Mouse (Mus musculus) gastrocnemius, postnatal 14 days (tissue): ENCODE results near the gene 4930404N11Rik. TPM values are rescaled to one million over a fixed set of nuclear protein-coding genes. Genes with fewer than 3 reads are reported as not detected.

Experiments
- DNase-seq: peaks from one replicate; pipeline ENCODE4 v3.0.0; 2021; ENCODE audit warnings: mixed read lengths
- intact Hi-C: fragments of 180-260 bp; cut with DNase I; formaldehyde crosslinking; loops from one replicate; pipeline ENCODE4 v1.15.1; 2025; ENCODE audit warnings: low total_unique reads
- total RNA-seq, 2 experiments: library from RNA; stranded (reverse); gene quantifications; 2 replicates each; pipeline ENCODE4 v1.2.3; 2021

The 4930404N11Rik gene
- total RNA-seq, 2 experiments from 2014 or later = 0.37 to 0.42 TPM

DNA sequence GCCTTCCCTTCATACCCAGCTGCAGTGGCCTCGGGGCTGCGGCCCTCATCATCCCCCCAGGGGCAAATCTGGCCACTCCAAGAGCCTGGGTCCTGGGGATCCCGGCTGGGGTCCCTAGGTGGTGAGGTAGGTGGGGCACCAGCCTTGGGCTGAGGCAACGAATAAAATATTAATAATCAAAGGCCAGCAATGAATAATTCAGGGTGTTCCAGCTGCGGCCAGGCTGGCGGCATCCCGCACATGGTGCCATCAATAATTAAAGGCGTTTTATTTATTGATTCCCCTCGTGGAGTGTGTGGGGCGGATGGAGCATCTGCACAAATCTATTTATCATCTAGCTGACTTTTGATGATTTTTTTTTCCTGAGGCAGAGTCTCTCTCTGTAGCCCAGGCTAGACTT, 37.9 kb upstream of the 4930404N11Rik start:
- intact Hi-C loops = no loop called here

DNA sequence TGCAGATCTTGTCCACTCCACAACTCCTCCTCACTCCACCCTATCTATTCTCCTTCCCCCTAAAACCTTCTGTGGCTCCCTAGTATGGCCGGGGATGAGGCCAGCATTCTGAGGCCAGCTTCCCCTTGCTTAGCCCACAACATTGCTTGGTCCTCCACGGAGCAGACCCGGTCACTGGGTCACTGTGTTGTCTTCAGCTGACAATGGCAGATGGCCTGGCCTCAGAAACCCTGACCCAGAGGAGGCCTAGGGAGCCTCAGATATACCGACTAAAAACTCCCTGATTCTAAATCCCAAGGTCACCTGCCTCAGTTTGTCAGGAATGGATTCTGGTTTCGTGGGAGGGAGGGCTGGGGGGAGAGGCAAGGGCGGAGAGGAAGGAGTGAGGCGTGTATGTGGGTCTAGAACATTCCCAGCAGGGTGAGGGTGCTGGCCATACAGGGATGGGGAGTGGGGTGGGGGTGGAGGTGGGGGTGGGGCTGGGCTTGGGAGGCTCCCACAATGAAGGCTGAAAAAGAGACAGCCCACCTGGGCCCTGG, 36.7 kb upstream of the 4930404N11Rik start:
- intact Hi-C loops = no loop called here
- peak; percentile 19 for DNase-seq

More for the DNA sequence above, 37.9 kb upstream of the 4930404N11Rik start:
- DNase-seq = no peak

DNA sequence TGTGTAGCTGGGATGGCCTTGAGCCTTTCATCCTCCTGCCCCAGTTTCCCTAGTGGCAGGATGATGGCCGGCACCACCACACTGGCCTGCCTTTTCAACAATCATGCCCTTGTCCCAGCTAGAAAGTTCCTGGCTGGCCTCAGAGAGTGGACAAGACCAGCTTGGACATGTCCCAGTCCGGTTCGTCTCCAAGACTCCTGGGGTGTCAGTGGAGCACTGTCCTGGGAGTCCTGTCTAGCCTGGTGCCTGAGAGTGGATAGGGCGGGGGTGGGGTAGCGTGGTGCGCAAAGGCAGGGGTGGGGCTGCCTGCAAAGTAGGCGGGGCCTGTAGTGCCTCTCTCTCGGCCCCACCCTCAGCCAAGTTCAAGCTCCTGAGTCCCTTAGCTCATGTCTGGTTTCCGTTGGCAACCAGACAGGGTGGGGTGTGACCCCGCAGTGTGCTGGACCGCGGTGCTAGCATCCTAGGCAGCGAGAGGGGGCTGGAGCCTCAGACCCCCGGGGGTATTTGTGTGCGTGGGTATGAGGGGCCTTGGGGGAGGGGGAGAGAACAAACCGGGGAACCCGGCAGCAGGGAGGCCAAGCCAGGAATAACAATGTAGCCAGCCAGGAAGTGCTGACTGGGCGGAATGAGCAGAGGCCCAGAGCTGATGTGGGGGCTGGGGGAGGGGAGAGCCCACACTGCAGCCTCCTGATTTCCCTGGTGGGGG, 36.1 kb upstream of the 4930404N11Rik start:
- DNase-seq = peak; percentile 84
- intact Hi-C loops = no loop called here

DNA sequence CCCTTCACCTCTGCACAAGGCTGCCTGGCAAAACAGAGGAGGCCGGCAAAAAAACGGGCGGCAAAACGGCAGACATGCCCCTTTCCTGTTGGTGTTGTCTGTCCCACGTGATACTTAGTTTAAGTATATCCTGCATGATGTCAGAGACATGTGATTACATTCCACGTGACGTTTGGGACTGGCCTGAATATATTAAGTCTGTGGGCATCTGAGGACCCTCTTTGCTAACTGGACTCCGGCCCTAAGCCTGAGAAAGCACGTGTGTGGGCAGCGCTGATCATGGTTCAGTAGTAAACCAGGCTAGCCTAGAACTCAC, 35.5 kb upstream of the 4930404N11Rik start:
- intact Hi-C loops = no loop called here

DNA sequence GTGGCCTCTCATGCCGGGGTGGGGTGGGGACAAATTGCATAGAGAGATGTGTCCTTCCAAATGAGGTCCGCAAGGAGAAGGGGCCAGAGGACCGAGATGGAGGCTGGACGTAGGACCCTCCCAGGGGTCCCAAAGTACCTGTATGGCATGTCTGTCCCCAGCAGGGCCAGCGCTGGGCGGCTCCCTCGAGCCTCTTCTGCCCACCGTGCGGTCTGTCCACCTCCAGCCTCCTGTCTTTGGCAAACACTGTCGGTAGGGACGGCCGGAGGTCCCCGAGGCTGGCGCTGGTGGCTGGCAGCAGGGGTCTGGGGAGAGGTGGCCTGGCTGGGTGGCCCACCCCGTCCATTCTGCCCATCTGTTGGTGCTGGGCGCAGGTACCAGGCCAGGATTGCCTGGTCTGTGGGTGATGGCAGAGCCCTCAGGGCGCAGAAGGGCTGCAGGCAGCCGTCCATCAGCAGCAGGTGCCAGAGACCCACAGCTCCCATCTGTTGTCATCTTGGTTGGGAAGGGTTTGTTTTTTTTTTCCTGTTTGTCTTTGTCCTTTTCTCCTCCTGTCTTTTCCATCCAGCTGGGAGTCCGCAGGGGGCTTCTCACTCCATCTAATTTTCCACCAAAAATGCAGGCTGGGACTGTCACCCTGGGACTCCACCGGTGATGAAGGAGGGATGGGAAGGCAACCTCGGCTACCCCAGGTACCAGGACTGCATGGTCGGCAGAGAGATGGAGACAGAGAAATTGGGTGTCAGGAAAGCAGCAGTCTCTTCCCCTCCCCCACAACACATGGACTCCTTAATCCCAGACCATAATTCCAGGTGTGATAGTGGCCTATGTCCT, 35.0 kb upstream of the 4930404N11Rik start:
- DNase-seq = no peak
- intact Hi-C loops = no loop called here

More for the DNA sequence above, 35.5 kb upstream of the 4930404N11Rik start:
- no peak for DNase-seq

DNA sequence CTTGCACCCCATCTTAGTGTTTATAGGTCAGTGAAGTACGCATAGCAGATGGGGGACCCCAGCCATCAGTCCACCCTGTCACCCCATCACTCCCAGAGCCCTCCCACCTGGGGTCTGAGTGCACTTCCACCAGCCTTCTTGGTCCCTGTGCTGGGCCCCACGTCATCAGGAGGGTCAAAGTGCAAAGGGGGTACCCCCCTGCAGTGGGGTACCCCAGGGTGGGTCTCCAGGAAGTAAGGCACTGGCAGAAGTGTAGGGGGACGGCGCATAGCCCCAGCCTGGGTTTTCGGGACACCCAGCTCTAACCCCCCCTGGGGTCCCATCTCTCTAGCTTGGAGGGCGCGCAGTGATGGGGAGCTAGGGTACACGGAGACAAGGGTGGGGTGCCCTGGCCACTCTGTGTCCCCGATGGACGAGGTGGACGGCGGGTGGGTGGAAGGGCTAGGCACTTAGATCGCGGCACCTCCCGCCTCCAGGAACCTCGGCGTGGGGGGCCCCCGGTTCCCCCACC, 34.2 kb upstream of the 4930404N11Rik start:
- intact Hi-C loops = no loop called here

DNA sequence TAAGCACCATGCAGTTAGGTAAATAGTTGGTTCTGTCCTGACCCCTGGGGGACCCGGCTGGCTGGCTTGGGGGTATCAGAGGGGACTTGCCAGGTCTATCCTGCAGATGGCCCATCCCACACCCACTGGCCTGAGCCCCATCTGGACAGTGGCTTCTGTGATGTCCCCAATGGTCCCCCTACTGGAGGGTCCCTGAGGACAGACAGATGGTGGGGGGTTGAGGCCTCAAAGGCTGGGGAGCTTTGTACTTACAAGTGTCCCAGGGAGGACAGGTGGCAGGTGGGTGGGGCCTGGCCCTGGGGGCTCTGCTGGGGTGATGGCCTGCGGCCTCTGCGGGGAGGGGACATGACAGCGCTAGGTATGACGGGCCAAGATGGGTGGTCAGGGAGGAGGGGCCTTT, 33.7 kb upstream of the 4930404N11Rik start:
- intact Hi-C loops = no loop called here
- DNase-seq = no peak

More for the DNA sequence above, 34.2 kb upstream of the 4930404N11Rik start:
- no peak for DNase-seq

DNA sequence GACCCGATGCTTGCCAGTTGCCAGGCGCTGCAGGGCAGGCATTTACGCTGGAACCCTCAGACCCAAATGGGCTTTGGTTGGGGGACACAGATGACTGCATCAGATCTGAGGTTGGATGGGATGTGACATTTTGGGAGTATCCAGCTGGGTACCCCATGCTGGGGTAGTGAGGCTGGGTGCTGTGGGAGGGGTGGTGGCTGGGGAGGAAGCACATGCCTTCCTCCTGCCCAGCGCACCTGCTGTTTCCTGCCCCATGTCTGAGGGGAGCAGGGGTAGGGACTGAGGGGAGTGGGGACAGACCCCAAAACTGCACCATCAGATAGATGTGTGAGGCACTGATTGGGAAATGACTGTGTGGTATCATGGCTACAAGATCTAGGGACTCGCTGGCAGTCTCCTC, 31.1 kb upstream of the 4930404N11Rik start:
- intact Hi-C loops = no loop called here

DNA sequence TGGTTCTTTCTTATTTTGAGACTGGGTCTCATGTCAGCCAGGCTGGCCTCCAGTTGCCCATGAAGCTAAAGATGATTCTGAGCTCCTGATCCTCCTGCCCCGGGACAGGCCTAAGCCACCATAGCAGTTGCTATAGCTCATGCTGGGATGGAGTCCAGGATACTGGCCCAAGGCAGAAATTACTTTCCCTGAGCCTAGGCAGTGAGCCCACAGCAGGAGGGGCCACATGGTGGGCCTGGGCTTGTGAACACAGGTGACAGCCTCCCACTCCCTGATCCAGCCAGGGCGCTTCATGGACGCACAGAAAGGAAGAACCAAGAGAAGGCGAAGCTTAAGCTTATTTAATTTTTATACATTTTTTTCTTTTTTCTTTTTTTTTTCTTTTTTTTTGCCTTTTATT, 30.2 kb upstream of the 4930404N11Rik start:
- intact Hi-C loops = loop anchor here (2.0 kb wide), 1 partner anchor 47 kb away; no protein-coding TSS in a partner anchor
- no peak for DNase-seq

More for the DNA sequence above, 31.1 kb upstream of the 4930404N11Rik start:
- no peak for DNase-seq

DNA sequence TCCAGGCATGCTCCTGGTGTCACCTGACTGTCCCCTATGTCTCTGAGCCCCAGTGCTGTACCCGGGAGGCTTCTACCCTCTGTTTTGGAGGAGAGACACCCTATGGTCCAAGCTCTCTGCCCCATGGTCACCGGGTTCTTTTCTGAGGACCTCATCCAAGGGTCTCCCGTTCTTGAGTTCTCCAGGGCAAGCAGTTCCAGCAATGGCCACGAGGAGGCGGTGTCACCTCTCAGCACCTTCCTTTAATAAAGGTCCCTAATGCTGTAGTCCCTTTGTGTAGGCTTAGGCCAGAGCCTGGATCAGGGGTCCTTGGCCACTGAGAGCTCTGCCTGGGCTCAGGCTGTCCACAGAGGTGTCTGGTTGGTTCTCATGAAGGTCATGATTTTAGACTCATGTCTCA, 29.5 kb upstream of the 4930404N11Rik start:
- DNase-seq = no peak
- intact Hi-C loops = loop anchor here (2.0 kb wide), 1 partner anchor 48 kb away; no protein-coding TSS in a partner anchor

DNA sequence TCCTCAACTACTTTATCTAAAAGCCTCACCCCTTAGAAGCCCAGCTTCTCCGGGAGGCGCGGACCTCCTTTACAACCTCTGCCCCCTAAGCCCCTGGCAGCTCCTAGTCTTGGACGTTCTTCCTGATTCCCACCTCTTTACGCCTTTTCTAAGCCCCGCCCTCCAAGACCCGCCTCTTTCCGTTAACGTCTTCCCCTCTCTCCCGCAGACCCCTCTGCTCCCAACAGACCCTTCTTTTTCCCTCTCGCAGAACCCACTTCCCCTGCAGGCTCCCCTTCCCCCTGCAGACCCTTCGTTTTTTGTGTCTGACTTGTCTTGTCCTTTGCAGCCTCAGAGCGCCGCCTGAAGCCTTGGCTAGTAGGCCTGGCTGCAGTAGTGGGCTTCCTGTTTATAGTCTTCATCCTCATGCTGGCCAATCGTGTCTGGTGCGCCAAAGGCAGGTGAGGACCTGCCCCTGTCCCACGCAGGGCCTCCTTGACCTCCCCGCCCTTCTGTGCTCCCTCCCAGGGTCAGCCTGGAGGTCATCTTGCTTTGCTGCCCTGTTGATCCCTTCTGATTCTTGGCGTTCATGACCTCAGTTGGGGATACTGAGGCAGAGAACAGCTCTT, 27.9 kb upstream of the 4930404N11Rik start:
- DNase-seq = no peak
- intact Hi-C loops = loop anchor here (2.0 kb wide), 1 partner anchor 49 kb away; no protein-coding TSS in a partner anchor

DNA sequence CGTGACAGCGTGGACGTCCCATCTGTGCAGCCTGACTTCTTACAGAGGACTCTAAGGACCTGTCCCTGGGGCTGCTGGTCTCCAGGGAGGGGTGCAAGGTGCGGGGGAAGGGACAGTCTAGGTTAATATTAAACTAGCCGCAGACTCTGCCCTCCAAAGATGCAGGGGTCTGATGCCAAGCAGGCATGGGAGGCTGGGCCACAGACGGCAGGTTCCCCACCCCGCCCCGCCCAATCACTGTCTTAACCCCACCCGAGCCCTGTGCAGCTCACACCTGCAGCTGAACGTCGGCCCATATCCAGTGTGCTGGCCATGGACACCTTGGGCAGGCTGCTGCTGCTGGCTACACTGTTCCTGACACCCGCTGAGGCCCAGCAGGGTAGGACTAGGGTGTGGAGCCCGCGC, 27.2 kb upstream of the 4930404N11Rik start, which contains the start of gene Smim24:
Gene Smim24 (plus strand): TSS at position 271 of the 405 bp plus-strand sequence.
- DNase-seq = no peak
- intact Hi-C loops = no loop called here

DNA sequence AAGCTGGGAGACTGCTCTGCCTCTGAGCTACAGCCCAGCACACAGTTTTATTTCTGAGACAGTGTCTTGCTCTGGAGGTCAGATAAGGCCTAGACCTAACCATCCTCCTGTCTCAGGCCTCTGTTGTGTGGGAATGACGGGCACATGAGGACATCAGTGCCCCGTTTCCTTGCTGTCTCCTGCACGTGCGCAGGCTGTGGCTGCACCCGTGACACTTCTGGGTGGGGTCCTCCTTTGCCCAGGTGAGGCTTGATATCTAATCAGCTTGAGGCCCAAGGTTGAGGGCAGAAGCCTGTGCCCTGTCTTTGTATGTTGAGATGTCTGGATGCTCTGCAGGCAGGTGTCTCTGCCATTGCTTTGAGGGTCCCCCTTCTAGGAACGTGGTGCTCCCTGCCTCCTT, 26.7 kb upstream of the 4930404N11Rik start:
- DNase-seq = no peak
- intact Hi-C loops = no loop called here

DNA sequence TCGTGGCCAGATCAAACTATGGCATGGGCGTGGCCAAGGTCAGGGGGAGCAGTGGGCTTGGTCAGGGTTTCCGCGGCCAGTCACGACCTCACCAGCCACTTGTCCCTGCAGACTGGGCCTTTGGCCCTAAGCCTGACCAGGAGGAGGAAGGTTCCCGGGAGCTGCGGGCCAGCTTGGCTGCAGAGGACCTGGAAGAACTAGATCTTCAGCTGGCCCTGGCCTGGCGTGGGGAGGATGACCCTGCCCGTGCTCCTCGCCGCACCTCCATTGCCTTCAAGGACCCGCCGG, 25.0 kb upstream of the 4930404N11Rik start:
- DNase-seq = no peak
- intact Hi-C loops = no loop called here

DNA sequence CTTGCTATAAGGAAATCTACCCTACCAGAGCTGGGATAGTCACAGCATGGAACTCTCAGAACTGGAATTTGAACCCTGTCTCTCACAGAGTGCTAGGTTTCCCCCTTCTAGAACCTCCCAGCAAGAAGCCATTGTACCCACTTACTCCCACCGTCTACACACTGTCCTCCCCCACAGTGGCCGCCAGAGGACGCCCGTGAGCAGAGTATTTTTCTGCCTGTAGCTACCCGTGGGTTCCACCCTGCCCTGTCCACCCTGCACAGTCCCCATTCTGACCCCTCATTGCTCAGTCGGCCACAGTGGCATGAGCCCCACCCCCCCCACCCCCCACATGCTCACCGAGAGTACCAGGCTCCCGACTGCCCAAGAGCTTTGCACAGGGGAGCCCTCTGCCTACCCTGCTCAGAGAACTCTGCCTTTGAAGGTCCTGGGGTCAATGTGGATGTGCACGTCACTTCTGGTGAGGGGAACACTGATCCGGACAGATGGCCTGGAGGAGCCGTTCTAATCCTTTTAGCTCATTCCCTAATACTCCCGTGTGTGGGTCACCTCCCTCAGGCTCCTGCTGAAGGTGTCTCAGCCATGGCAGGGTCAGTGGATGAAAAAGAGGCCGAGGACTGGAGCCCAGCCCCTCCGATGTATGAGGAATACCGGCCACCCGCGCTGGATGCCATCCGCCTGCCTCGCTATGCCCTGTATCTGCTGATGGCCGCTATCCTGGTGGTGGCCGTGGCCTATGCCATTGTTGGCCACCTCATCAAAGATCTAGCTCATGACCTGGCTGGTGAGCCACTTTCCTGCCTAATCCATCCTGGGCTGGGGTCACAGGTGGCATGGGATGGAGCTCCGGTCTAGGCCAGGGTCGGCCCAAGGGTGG, 24.4 kb upstream of the 4930404N11Rik start:
- peak; percentile 79 for DNase-seq
- intact Hi-C loops = loop anchor here (5.0 kb wide), 1 partner anchor 62 kb away; no protein-coding TSS in a partner anchor

DNA sequence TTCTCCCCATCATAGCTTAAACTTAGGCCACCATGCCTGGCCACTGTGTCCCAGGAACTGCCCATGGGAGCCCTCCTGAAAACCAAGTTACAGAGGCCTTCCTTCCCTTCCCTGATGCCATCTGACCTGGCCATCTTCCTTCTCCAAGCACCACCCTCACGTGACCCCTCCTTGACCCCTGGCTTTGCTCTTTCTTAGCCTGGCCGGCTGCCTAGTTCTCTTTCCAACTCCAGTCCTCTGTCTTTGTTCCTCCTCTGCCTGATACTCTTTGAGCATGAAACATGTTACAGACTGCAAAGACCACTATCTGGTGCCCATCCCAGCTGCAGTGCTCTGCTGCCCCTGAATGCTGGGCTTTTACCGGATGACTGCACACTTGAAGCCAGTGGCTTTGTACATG, 23.8 kb upstream of the 4930404N11Rik start:
- no peak for DNase-seq
- intact Hi-C loops = loop anchor here (5.0 kb wide), 1 partner anchor 63 kb away; no protein-coding TSS in a partner anchor

DNA sequence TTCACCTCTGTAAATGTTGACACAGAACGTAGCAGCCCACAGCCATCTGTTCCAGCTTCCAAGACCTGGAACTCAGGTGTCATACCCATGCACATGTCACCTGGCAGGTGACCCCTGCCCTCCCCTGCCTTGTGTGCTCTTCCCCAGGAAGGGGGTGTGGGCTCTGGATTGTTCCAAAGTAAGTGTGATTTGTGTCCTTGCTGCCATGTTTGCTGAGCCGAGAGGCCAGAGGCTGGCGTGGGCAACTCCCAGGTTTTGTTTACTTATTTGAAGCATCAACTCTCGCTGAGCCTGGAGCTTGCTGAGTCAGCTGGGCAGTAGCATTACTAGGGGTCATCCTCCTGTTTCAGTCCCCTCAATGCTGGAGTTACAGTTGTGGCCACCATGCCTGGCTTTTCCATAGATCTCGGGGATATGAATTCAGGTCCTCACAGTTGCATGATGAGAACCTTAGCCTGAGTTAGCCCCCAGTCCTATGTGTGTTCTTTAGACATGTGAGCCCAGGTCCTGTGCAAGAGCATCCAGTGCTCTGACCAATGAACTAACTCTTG, 23.0 kb upstream of the 4930404N11Rik start, which contains the start of gene Gm48552:
Gene Gm48552 (plus strand): TSS at position 501 of the 551 bp plus-strand sequence.
- intact Hi-C loops = loop anchor here (5.0 kb wide), 1 partner anchor 64 kb away; no protein-coding TSS in a partner anchor
- DNase-seq = no peak

DNA sequence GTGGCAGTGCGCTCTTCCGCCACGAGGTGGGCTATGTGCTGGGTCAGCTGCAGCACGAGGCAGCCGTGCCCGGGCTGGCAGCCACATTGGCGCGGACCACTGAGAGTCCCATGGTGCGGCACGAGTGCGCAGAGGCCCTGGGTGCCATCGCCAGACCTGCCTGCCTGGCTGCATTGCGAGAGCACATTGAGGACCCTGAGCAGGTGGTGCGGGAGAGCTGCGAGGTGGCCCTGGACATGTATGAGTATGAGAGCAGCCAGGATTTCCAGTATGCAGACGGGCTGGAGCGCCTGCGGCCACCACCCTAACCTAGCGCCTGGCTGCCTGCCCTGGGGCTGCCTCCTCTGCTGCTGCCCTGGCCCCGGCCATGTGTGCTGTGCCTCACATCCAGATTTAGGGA, 22.1 kb upstream of the 4930404N11Rik start:
- no peak for DNase-seq
- intact Hi-C loops = loop anchor here (5.0 kb wide), 1 partner anchor 65 kb away; no protein-coding TSS in a partner anchor
